ENCODE assay signal across 18 mouse cellular contexts in genomic region chr16:55356097-55356496, GRCm38 (mm10). TPM values are rescaled to one million over a fixed set of nuclear protein-coding genes. Genes with fewer than 3 reads are reported as not detected.
"Had no signal": no experiment of that assay in that cellular context is flagged by ENCODE, and none has a peak within 500 bp of the region (broad histone marks: within the 10 kb centered on the region; RNA-seq: fewer than 3 reads in every experiment).

No protein-coding gene starts in this region.

- ATAC-seq: liver, postnatal 0 days; midbrain, embryonic 15.5 days had no signal

- H3K9me3 ChIP-seq: liver, embryonic 13.5 days; lung, embryonic 15.5 days; megakaryocyte, embryonic 14.5 days; midbrain, embryonic 15.5 days had no signal

- H3K4me2 ChIP-seq: liver, embryonic 13.5 days; lung, embryonic 15.5 days; midbrain, embryonic 11.5 days; midbrain, embryonic 15.5 days had no signal

- H3K9ac ChIP-seq: liver, embryonic 13.5 days; liver, postnatal 0 days; lung, embryonic 15.5 days; midbrain, embryonic 15.5 days had no signal

- H3K36me3 ChIP-seq: liver, embryonic 13.5 days; lung, embryonic 15.5 days; midbrain, embryonic 15.5 days had no signal

- H3K27me3 ChIP-seq: liver, embryonic 13.5 days; lung, embryonic 15.5 days; megakaryocyte, embryonic 14.5 days; midbrain, embryonic 15.5 days had no signal

- H3K4me1 ChIP-seq: liver, embryonic 13.5 days; lung, embryonic 15.5 days; megakaryocyte, embryonic 14.5 days; midbrain, embryonic 15.5 days had no signal

- H3K27ac ChIP-seq: kidney, postnatal 0 days; left cerebral cortex, adult 2 months; liver, embryonic 13.5 days; lung, embryonic 15.5 days; macrophage; midbrain, embryonic 15.5 days; stomach, postnatal 0 days had no signal

- H3K4me3 ChIP-seq: left cerebral cortex, adult 2 months; liver, embryonic 13.5 days; lung, embryonic 15.5 days; megakaryocyte, embryonic 14.5 days; midbrain, embryonic 15.5 days had no signal

- DNase-seq: kidney, adult 8-10 months; kidney, postnatal 4 days; liver; liver, embryonic 13.5 days; liver, postnatal 0 days; lung, postnatal 14 days; right cerebral cortex, adult 18-20 months; right cerebral cortex, postnatal 25 days; thymus, adult 18-20 months; thymus, postnatal 14 days had no signal

RNA-seq across cellular contexts. Expression of gene Zpld1, which starts 58.3 kb away (rescaled TPM):
- polyA plus RNA-seq: liver, embryonic 13.5 days; liver, postnatal 0 days; macrophage had no signal
